Mouse (Mus musculus) stomach, embryonic 16.5 days (tissue): ENCODE results near the gene Rprml. TPM values are rescaled to one million over a fixed set of nuclear protein-coding genes. Genes with fewer than 3 reads are reported as not detected.

Experiments
- ATAC-seq: fragments of 200-750 bp; cut with Nextera tagmentation; 2 replicates; pipeline ENCODE4 v1.8.0; 2017; ENCODE audit warnings: moderate number of reproducible peaks, moderate TSS enrichment; ENCODE audit not compliant: insufficient read depth, low FRiP score
- H3K27ac ChIP-seq: fragments of 300-500 bp; sonication (generic); 2 replicates; pipeline ENCODE4 v1.5.1; 2014; ENCODE audit warnings: low read length
- H3K27me3 ChIP-seq: fragments of 300-500 bp; sonication (generic); 2 replicates; pipeline ENCODE4 v1.6.1; 2014; ENCODE audit warnings: low read length, control low read depth, mixed read lengths; ENCODE audit not compliant: control insufficient read depth, insufficient read depth
- H3K36me3 ChIP-seq: fragments of 300-500 bp; sonication (generic); 2 replicates; pipeline ENCODE4 v1.6.1; 2014; ENCODE audit warnings: low read length; ENCODE audit not compliant: control insufficient read depth, insufficient read depth
- H3K4me1 ChIP-seq: fragments of 300-500 bp; sonication (generic); 2 replicates; pipeline ENCODE4 v1.6.1; 2014; ENCODE audit warnings: low read length, control low read depth, mixed read lengths; ENCODE audit not compliant: control insufficient read depth, insufficient read depth
- H3K4me2 ChIP-seq: fragments of 300-500 bp; sonication (generic); 2 replicates; pipeline ENCODE4 v1.6.1; 2014; ENCODE audit warnings: low read depth, low read length, mixed read lengths
- H3K4me3 ChIP-seq: fragments of 300-500 bp; sonication (generic); replicated peaks from 2 replicates; pipeline ENCODE4 v1.5.1; 2014; ENCODE audit warnings: mild to moderate bottlenecking, low read length
- H3K9ac ChIP-seq: fragments of 300-500 bp; sonication (generic); 2 replicates; pipeline ENCODE4 v1.6.1; 2014; ENCODE audit warnings: low read length
- H3K9me3 ChIP-seq: fragments of 300-500 bp; sonication (generic); replicated peaks from 2 replicates; pipeline ENCODE4 v1.6.1; 2016; ENCODE audit warnings: low read length, control low read depth; ENCODE audit not compliant: control insufficient read depth
- WGBS: fragments of 180-500 bp; shearing (Covaris S2); extraction: QIAGEN DNeasy Blood & Tissue Kit; methylation state at CpG from one replicate; pipeline ENCODE4 v1.1.7; 2014; 5-methylcytosine and 5-hydroxymethylcytosine counted together
- polyA plus RNA-seq: library from polyadenylated mRNA; unstranded; fragments of >200 nt; fragmentation: Nextera tagmentation; extraction: Ambion mirVana; gene quantifications from 2 replicates; pipeline ENCODE4 v1.2.1, GENCODE M21; 2015

Rprml gene
- polyA plus RNA-seq, 1 experiment from 2014 or later = not detected

GRCm38 (mm10) chr11:103656520-103656919, 7.2 kb downstream of the Rprml start:
- Histone ChIP-seq H3K4me3 (no peak overlapping the region), H3K4me1 (no peaks in the 10 kb centered on the region), H3K27me3 (peaks cover 21% of the 10 kb centered on the region), H3K9me3 (no peaks in the 10 kb centered on the region), H3K4me2 (no peak overlapping the region), H3K36me3 (no peaks in the 10 kb centered on the region), H3K9ac (no peak overlapping the region), H3K27ac (no peak overlapping the region)
- ATAC-seq = no peak
- WGBS = 4% methylated on average over 3 of the region's 3 CpGs

DNA sequence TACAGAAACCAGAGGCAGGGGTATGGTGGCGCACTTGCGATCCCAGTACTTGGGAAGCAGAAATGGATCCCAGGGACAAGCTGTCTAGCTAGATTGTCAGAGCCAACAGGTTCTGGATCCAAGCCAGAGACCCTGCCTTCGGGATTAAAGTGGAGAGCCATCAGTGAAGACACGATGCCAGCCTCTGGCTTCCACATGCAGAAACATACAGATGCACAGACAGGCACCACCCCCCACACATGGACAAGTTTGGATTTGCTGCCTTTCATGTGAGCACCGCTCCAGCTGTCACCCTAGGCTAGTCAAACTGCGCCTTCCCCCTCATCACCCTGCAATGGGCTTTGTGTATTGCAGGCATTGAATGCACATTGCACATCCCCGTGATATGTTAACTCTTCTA, 8.8 kb downstream of the Rprml start:
- Histone ChIP-seq H3K27me3 (peaks cover 6% of the 10 kb centered on the region), H3K4me2 (no peak overlapping the region), H3K4me1 (no peaks in the 10 kb centered on the region), H3K27ac (no peak overlapping the region), H3K9ac (no peak overlapping the region), H3K36me3 (no peaks in the 10 kb centered on the region), H3K4me3 (no peak overlapping the region), H3K9me3 (no peaks in the 10 kb centered on the region)
- ATAC-seq = no peak
- WGBS = 82% methylated on average over 7 of the region's 7 CpGs

DNA sequence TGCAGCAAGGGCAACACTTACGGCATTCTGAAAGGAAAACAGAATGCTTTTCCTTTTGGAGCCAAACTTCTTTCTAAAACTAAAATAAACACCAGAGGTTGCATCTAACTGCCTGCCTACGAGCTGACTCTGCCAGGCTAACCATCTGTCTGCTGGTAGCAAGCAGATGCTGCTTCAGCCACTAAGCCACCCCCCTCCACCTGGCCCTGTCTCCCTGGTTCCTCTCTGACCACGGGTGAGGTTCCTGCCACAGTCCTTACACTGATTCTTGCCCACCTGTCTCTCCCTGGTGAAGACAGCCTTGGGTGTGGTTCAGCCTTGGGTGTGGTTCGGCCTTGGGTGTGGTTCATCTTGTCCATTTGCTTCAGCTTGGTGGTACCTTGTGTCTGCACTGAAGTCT, 12.5 kb downstream of the Rprml start:
- Histone ChIP-seq H3K27me3 (no peaks in the 10 kb centered on the region), H3K4me3 (no peak overlapping the region), H3K27ac (no peak overlapping the region), H3K9ac (no peak overlapping the region), H3K4me1 (no peaks in the 10 kb centered on the region), H3K9me3 (no peaks in the 10 kb centered on the region), H3K36me3 (no peaks in the 10 kb centered on the region), H3K4me2 (no peak overlapping the region)
- no peak for ATAC-seq
- 54% methylated on average over 4 of the region's 4 CpGs for WGBS

GRCm38 (mm10) chr11:103662546-103662945, 13.2 kb downstream of the Rprml start:
- Histone ChIP-seq H3K27ac (no peak overlapping the region), H3K4me3 (no peak overlapping the region), H3K4me2 (no peak overlapping the region), H3K9me3 (no peaks in the 10 kb centered on the region), H3K4me1 (no peaks in the 10 kb centered on the region), H3K27me3 (no peaks in the 10 kb centered on the region), H3K9ac (no peak overlapping the region), H3K36me3 (no peaks in the 10 kb centered on the region)
- 65% methylated on average over 5 of the region's 5 CpGs for WGBS
- ATAC-seq = no peak

DNA sequence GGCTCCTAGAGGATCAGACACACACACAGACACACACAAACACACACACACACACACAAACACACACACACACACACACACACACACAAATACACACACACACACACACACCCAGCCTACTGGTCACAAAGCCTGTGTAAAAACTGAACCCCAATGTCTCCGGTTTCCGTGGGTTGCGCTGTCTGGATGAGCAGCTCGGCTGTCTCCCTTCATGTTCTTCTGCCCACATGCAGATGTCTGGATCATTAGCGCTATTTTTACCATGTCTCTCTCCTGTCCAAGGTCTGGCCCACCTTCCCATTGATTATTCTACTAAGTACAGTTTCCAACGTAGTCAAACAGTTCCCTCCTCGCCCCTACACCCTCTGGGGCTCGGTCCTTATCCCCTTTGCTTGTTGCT, 13.7 kb downstream of the Rprml start:
- 77% methylated on average over 8 of the region's 8 CpGs for WGBS

DNA sequence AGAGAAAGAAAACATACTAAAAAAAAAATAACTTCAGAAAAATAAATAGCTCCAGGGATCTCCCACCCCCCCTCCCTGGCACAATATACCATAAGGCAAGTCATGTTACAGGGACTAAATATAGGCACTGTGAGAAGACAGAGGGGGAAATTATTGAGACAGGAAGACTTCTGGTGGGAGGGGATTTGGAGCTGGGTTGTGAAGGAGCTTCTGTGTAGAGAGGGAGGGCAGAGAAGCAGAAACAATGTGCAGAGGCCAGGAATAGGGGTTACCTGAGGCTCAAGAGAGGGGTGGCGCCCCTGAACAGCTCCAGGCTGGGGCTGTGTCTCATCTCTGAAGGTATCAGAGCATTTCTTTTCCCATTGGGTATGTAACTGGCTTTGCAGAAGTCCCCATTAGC, 16.3 kb downstream of the Rprml start:
- Histone ChIP-seq H3K4me3 (no peak overlapping the region), H3K4me1 (no peaks in the 10 kb centered on the region), H3K9ac (no peak overlapping the region), H3K27me3 (no peaks in the 10 kb centered on the region), H3K9me3 (no peaks in the 10 kb centered on the region), H3K36me3 (no peaks in the 10 kb centered on the region), H3K4me2 (no peak overlapping the region), H3K27ac (no peak overlapping the region)
- no peak for ATAC-seq
- WGBS = 45% methylated on average over 1 of the region's 1 CpGs

More for the DNA sequence above, 13.7 kb downstream of the Rprml start:
- no peak overlapping the region for H3K4me2 ChIP-seq
- no peaks in the 10 kb centered on the region for H3K27me3 ChIP-seq
- no peak overlapping the region for H3K4me3 ChIP-seq
- H3K9me3 ChIP-seq = no peaks in the 10 kb centered on the region
- ATAC-seq = no peak
- H3K27ac ChIP-seq = no peak overlapping the region
- H3K4me1 ChIP-seq = no peaks in the 10 kb centered on the region
- no peak overlapping the region for H3K9ac ChIP-seq
- H3K36me3 ChIP-seq = no peaks in the 10 kb centered on the region

GRCm38 (mm10) chr11:103666181-103666906, 17.0 kb downstream of the Rprml start:
- Histone ChIP-seq H3K9ac (no peak overlapping the region), H3K4me3 (no peak overlapping the region), H3K4me2 (no peak overlapping the region), H3K9me3 (no peaks in the 10 kb centered on the region), H3K36me3 (no peaks in the 10 kb centered on the region), H3K4me1 (no peaks in the 10 kb centered on the region), H3K27ac (no peak overlapping the region), H3K27me3 (no peaks in the 10 kb centered on the region)
- WGBS = 39% methylated on average over 10 of the region's 10 CpGs
- ATAC-seq = no peak; the same call in 1 of the 2 replicates

DNA sequence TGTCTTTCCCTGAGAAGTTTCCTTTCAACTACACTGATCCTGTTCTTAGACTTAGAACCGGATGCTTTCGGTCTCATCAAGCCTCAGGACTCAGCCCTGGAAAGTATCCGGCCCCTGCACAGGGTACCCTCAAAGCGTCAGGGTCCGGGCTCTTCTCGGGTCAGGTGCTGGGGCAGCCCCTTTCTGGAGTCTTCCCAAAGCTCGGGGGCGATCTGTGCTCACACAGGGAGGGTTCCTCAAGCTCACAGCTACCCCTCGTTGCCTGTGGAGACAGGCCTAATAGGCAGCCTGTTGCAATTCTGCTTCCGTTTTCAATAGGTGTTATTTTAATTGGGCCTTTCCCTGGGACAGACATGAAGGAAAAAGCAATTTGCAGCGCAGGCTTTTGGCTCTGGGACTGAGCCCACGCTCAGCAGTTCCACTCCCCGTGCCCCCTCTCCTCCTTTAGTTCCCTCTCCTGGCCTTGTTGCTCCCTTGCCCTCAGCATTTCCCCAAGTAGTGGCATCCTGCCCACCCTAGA, 17.6 kb downstream of the Rprml start:
- 63% methylated on average over 13 of the region's 13 CpGs for WGBS

DNA sequence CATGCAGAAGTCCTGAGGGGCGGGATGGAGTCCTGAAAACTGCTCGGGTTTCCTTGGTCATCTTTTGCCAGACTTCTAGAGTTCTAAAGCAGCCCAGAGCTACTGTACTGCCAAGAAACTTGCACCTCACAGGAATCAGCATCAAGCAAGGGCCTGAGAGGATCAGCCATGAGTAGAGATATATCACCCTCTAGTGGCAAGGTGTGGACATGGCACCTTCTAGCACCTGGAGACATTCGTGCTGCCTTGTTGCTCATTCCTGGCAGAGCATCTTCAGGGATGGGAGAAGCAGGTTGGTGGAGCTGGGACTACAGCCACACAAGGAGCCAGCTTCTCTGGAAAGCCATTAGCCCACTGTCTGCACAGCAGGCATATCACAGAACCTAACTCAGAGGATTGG, 26.2 kb downstream of the Rprml start:
- Histone ChIP-seq H3K36me3 (peaks cover 14% of the 10 kb centered on the region; the same call in 1 of the 2 replicates), H3K4me1 (no peaks in the 10 kb centered on the region), H3K9ac (no peak overlapping the region), H3K9me3 (no peaks in the 10 kb centered on the region), H3K27me3 (no peaks in the 10 kb centered on the region), H3K4me3 (no peak overlapping the region), H3K27ac (no peak overlapping the region), H3K4me2 (no peak overlapping the region)
- WGBS = 41% methylated on average over 3 of the region's 3 CpGs
- ATAC-seq = no peak

More for the DNA sequence above, 17.6 kb downstream of the Rprml start:
- Histone ChIP-seq H3K4me3 (no peak overlapping the region), H3K9me3 (no peaks in the 10 kb centered on the region), H3K4me1 (no peaks in the 10 kb centered on the region), H3K9ac (no peak overlapping the region), H3K27me3 (no peaks in the 10 kb centered on the region), H3K36me3 (no peaks in the 10 kb centered on the region), H3K4me2 (no peak overlapping the region), H3K27ac (no peak overlapping the region)
- ATAC-seq = no peak
